Mouse (Mus musculus): ENCODE results near the gene Dnaja4.

The Dnaja4 gene

GRCm38 (mm10) chr9:54738376-54738775 is 39.7 kb downstream of the Dnaja4 start:
- in situ Hi-C loops (cut with MboI; ENCODE audit: low pct_unique_long_range_greater_than_20kb in 1 of 2, low sequenced_read_pairs in 2 of 2, unreplicated experiment in 1 of 2) = loop anchor here in 1 of 2 experiments (5.0 kb wide), 1 partner anchor 89 kb away; no protein-coding TSS in a partner anchor

DNA sequence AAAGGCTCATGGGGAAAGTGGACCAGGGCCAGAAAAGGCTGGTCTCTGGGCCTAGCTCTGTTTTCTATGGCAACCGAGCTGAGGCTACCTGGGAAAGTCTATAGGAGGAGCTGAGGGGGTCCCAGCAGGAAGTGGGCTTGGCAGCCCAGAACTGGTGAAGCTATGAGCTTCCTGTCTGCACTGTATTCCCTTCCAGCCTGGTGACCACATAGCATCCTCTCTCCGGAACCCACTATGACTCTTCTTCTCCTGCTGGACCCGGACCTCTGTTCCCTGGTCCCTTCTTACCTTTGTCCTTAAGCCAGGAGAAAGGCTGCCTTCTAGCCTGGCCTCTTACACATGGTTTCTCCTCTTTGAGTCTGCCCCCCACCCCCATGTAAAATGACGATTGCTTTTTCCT is 45.2 kb downstream of the Dnaja4 start:
- in situ Hi-C loops (cut with MboI; ENCODE audit: low pct_unique_long_range_greater_than_20kb in 1 of 2, low sequenced_read_pairs in 2 of 2, unreplicated experiment in 1 of 2) = loop anchor here in 1 of 2 experiments (10.0 kb wide), 1 partner anchor 61 kb away; no protein-coding TSS in a partner anchor

- in situ Hi-C loops (cut with MboI; ENCODE audit: low pct_unique_long_range_greater_than_20kb in 1 of 2, low sequenced_read_pairs in 2 of 2, unreplicated experiment in 1 of 2) = loop anchor here in 1 of 2 experiments (10.0 kb wide), 1 partner anchor 59 kb away; no protein-coding TSS in a partner anchor
Measured at GRCm38 (mm10) chr9:54745740-54746370, 47.2 kb downstream of the Dnaja4 start.

DNA sequence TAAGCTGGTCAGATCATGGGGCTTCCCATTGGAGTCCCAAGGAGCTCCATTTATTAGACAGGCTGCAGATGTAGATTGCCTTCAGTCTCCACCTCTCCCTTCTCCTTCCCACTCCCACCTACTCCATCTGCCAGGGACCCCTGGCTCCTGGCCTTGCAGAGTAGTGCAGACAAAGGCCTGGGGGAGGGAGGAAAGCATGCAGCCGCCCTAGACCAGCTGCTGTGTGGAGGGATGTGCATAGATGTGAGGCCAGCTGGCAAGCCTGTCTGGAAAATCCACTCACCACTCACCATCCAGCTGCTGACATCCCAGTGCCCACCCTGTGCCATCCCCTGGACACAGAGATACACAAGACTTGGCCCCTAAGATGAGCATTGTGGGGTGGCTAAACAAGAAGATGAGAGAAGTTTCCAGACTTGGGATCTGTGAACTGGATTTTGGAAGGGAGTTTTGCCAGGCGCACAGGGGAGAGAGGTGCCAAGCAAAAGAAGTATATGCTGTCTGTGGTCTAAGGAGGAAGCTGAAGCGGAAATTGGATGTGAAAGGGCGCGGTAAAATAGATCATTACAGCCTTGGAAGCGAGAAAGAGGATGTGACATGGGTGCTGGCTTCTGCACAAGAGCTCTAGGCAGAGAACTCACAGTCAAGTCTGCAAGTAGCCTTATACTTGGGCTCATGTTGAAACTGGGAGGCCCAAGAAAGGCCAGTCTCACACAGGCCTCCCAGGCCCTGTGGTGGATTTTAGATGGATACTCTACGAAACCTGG is 51.7 kb downstream of the Dnaja4 start:
- in situ Hi-C loops (cut with MboI; ENCODE audit: low pct_unique_long_range_greater_than_20kb in 1 of 2, low sequenced_read_pairs in 2 of 2, unreplicated experiment in 1 of 2) = no loop called here

DNA sequence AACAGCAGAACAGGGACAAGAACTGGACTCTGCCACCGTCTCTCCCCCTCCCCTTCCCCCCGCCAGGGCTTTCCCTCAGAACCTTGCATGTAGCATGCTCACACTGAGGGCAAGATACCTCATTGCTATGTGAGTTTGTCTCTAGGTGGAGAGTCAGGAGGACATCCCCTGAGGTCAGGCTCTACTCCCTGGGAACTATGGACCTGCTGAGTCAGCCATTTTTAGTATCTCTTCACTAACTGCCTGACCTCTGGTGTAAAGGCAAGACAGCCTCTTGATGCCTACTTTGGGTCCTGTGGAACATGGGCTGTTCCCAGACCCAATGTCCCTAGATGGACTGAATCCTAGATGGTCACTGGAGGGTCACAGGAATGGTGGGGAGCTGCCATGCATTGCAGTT is 53.0 kb downstream of the Dnaja4 start:
- in situ Hi-C loops (cut with MboI; ENCODE audit: low pct_unique_long_range_greater_than_20kb in 1 of 2, low sequenced_read_pairs in 2 of 2, unreplicated experiment in 1 of 2) = no loop called here

DNA sequence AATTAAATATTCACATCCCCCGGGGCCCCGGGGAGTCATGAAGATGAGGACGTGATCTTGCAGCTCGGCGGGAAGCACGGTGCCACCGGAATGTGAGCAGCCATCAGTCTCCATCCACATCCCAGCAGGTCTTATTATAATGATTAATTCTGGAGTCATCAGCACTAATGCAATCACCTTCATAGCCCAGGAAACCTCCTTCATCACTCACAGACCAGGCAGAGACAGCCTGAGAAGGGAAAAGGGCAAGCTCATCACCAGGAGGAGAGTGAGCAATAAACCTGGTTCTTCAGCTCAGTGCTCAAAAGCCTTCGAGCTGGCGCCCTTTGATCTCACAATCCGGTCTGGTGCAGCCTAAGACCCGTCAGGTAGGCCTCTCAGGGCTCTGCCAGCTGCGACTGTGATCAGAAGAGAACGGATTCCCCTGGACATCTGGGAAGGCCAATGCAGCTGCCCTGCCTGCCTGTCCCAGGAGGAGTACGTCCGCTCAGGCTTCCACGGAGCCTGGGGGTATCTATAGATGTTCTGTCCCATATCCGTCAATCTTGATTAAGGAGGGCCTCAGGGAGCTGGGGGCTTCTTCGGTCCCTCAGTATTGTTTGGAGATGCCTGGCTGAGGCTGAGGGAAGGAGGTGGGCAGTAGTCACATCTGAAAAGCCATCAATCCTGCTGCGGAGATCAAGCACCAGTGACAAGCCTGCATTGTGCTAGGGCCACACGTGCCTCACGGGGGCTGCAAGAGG is 53.7 kb downstream of the Dnaja4 start:
- in situ Hi-C loops (cut with MboI; ENCODE audit: low pct_unique_long_range_greater_than_20kb in 1 of 2, low sequenced_read_pairs in 2 of 2, unreplicated experiment in 1 of 2) = no loop called here

- in situ Hi-C loops (cut with MboI; ENCODE audit: low pct_unique_long_range_greater_than_20kb in 1 of 2, low sequenced_read_pairs in 2 of 2, unreplicated experiment in 1 of 2) = no loop called here
Measured at GRCm38 (mm10) chr9:54752944-54753295, 54.2 kb downstream of the Dnaja4 start.

- in situ Hi-C loops (cut with MboI; ENCODE audit: low pct_unique_long_range_greater_than_20kb in 1 of 2, low sequenced_read_pairs in 2 of 2, unreplicated experiment in 1 of 2) = no loop called here
Measured at GRCm38 (mm10) chr9:54759592-54759991, 60.9 kb downstream of the Dnaja4 start.

DNA sequence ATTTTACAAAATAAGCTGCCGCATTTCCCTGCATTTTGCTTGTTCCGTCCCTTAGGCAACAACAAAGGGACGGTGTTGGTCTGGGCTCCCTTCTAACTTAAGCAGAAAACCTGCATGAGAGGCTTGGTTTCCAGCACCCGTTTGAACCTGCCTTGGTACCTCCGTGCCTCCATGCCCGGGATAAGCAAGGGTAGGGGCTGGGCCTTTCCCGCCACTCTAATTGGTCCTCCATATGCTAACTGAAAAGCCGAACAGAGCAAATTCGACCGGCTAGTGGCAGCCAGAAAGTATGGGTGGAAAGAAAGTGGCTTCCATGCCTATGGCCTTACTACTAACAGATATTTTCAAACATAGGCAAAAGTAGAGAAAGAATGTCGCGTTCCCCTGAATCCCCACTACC is 65.4 kb downstream of the Dnaja4 start:
- in situ Hi-C loops (cut with MboI; ENCODE audit: low pct_unique_long_range_greater_than_20kb in 1 of 2, low sequenced_read_pairs in 2 of 2, unreplicated experiment in 1 of 2) = no loop called here

- in situ Hi-C loops (cut with MboI; ENCODE audit: low pct_unique_long_range_greater_than_20kb in 1 of 2, low sequenced_read_pairs in 2 of 2, unreplicated experiment in 1 of 2) = no loop called here
Measured at GRCm38 (mm10) chr9:54764561-54765217, 66.0 kb downstream of the Dnaja4 start, which contains the start of gene Crabp1. Gene Crabp1, plus strand, starts transcription at chr9:54764748.

DNA sequence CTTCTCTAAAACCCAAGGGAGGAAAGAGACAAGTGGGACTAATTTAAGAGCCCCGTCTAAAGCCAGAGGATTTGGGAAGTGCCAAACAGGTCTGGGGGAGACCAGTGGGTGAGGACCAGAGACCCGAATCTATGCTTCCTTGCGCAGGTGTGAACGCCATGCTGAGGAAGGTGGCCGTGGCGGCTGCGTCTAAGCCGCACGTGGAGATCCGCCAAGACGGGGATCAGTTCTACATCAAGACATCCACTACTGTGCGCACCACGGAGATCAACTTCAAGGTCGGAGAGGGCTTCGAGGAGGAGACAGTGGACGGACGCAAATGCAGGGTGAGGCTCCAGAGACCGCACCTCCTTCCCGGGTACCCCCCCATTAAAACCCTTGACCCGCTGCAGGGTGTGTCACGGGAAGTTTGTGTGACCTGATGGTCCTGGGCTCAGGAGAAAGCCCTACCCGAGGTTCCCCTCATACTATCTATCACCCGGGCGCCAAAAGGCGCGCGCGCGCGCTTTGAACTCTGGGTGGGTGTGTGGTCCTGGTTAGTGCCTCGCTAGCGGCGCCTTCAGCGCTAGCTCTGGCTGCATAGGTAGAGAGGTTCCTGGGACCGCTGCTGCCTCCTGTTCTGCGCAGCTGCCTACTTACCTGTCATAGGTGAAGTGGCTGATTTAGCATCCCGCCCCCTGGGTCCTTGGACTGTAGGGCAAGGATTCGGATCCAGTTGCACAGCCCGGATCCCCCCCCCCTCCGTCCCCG is 66.8 kb downstream of the Dnaja4 start:
- in situ Hi-C loops (cut with MboI; ENCODE audit: low pct_unique_long_range_greater_than_20kb in 1 of 2, low sequenced_read_pairs in 2 of 2, unreplicated experiment in 1 of 2) = no loop called here
